ENCODE assay signal across 10 mouse cellular contexts in the genomic region with DNA sequence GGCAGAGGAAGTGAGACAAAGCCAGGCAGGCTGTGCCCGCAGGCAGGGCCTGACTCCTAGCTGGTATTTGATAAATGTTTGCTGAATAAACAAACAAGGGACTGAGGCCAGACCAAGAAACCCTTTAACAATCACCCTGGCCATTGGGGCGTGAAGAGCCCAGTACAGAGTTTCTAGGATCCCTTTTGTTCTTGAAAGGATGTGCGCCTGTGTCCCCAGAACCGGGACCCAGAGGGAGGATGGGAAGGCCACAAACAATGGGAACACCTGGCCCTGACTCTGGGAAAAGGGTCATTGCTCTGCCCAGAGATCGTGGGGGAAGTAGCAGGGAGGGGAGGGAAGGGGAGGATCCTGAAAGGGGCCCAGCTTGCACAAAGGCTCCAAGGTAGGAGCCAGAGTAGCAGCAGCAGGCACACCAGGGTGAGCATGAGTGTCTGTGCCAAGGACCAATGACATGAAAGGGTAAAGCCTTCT. TPM values are rescaled to one million over a fixed set of nuclear protein-coding genes. Genes with fewer than 3 reads are reported as not detected.
DNase-seq lines count a peak whose midpoint lies in the region; ATAC-seq lines count a peak whose summit lies in the region.
"Had no signal": no experiment of that assay in that cellular context is flagged by ENCODE, and none has a peak within 500 bp of the region (broad histone marks: within the 10 kb centered on the region; RNA-seq: fewer than 3 reads in every experiment).

No protein-coding gene starts in this region.

- H3K4me2 ChIP-seq in forebrain, embryonic 15.5 days (replicated peaks), result no peak overlapping the region
- no peak overlapping the region for H3K4me2 ChIP-seq in midbrain, embryonic 11.5 days
- no peak overlapping the region for H3K4me2 ChIP-seq in midbrain, embryonic 16.5 days (ENCODE audit: low read length)
- H3K4me2 ChIP-seq in kidney, embryonic 16.5 days (replicated peaks; ENCODE audit: low read depth, low read length), result 0 out of 2 replicates have a peak overlapping the region, but pooled peaks have one; percentile 16
- H3K4me2 ChIP-seq in stomach, embryonic 15.5 days, result no peak overlapping the region

- H3K9ac ChIP-seq in forebrain, embryonic 15.5 days (replicated peaks), result no peak overlapping the region
- H3K9ac ChIP-seq in midbrain, embryonic 11.5 days (ENCODE audit: low read length), result peak overlapping the region; percentile 26; the same call in 1 of the 2 replicates
- H3K9ac ChIP-seq in midbrain, embryonic 16.5 days (ENCODE audit: low read depth, low read length), result no peak overlapping the region
- peak overlapping the region; percentile 41; the same call in 1 of the 2 replicates for H3K9ac ChIP-seq in kidney, embryonic 16.5 days (replicated peaks; ENCODE audit: low read length)
- H3K9ac ChIP-seq in stomach, embryonic 15.5 days, result no peak overlapping the region

- H3K9me3 ChIP-seq in forebrain, embryonic 10.5 days, result no peaks in the 10 kb centered on the region
- H3K9me3 ChIP-seq in forebrain, embryonic 15.5 days, result no peaks in the 10 kb centered on the region
- H3K9me3 ChIP-seq in midbrain, embryonic 11.5 days (ENCODE audit: control insufficient read depth, low read length), result no peaks in the 10 kb centered on the region
- H3K9me3 ChIP-seq in midbrain, embryonic 16.5 days (replicated peaks; ENCODE audit: control insufficient read depth, low read length, poor library complexity, severe bottlenecking), result no peaks in the 10 kb centered on the region
- no peaks in the 10 kb centered on the region for H3K9me3 ChIP-seq in kidney, embryonic 16.5 days (ENCODE audit: low read length)
- H3K9me3 ChIP-seq in stomach, embryonic 15.5 days, result no peaks in the 10 kb centered on the region

- 7% methylated on average over 5 of the region's 5 CpGs for WGBS in forebrain, embryonic 10.5 days
- WGBS in forebrain, embryonic 15.5 days, result 7% methylated on average over 5 of the region's 5 CpGs
- WGBS in midbrain, embryonic 11.5 days, result 4% methylated on average over 5 of the region's 5 CpGs
- 13% methylated on average over 5 of the region's 5 CpGs for WGBS in midbrain, embryonic 16.5 days
- 9% methylated on average over 5 of the region's 5 CpGs for WGBS in kidney, embryonic 16.5 days
- WGBS in stomach, embryonic 15.5 days, result 19% methylated on average over 5 of the region's 5 CpGs

- peak overlapping the region; percentile 79 for H3K27ac ChIP-seq in forebrain, embryonic 10.5 days
- H3K27ac ChIP-seq in forebrain, embryonic 15.5 days (replicated peaks), result no peak overlapping the region
- H3K27ac ChIP-seq in midbrain, embryonic 11.5 days (ENCODE audit: low read depth, low read length), result no peak overlapping the region; the same call in 1 of the 2 replicates
- H3K27ac ChIP-seq in midbrain, embryonic 16.5 days (ENCODE audit: low read length), result no peak overlapping the region
- peak overlapping the region; percentile 87 for H3K27ac ChIP-seq in kidney, embryonic 16.5 days (ENCODE audit: low read length)
- H3K27ac ChIP-seq in stomach, embryonic 15.5 days, result peak overlapping the region; percentile 75

- H3K4me1 ChIP-seq in forebrain, embryonic 10.5 days, result peaks cover 41% of the 10 kb centered on the region
- H3K4me1 ChIP-seq in forebrain, embryonic 15.5 days, result no peaks in the 10 kb centered on the region
- H3K4me1 ChIP-seq in midbrain, embryonic 11.5 days (ENCODE audit: control insufficient read depth, insufficient read depth, low read length), result peaks cover 9% of the 10 kb centered on the region; the same call in 1 of the 2 replicates
- peaks cover 3% of the 10 kb centered on the region for H3K4me1 ChIP-seq in midbrain, embryonic 16.5 days (ENCODE audit: control insufficient read depth, insufficient read depth, low read length)
- H3K4me1 ChIP-seq in kidney, embryonic 16.5 days (ENCODE audit: insufficient read depth, low read length), result peaks cover 44% of the 10 kb centered on the region
- peaks cover 12% of the 10 kb centered on the region; the same call in 1 of the 2 replicates for H3K4me1 ChIP-seq in stomach, embryonic 15.5 days

- no peak overlapping the region for H3K4me3 ChIP-seq in forebrain, embryonic 10.5 days
- H3K4me3 ChIP-seq in forebrain, embryonic 15.5 days, result no peak overlapping the region
- H3K4me3 ChIP-seq in midbrain, embryonic 11.5 days (ENCODE audit: low read depth, low read length), result no peak overlapping the region
- H3K4me3 ChIP-seq in midbrain, embryonic 16.5 days (ENCODE audit: low read depth, low read length), result no peak overlapping the region
- no peak overlapping the region for H3K4me3 ChIP-seq in kidney, embryonic 16.5 days (ENCODE audit: low read length)
- H3K4me3 ChIP-seq in stomach, embryonic 15.5 days (replicated peaks), result no peak overlapping the region

- H3K36me3 ChIP-seq in forebrain, embryonic 10.5 days (replicated peaks), result no peaks in the 10 kb centered on the region
- H3K36me3 ChIP-seq in forebrain, embryonic 15.5 days, result no peaks in the 10 kb centered on the region
- no peaks in the 10 kb centered on the region for H3K36me3 ChIP-seq in midbrain, embryonic 11.5 days (ENCODE audit: control insufficient read depth, insufficient read depth, low read length)
- H3K36me3 ChIP-seq in midbrain, embryonic 16.5 days (ENCODE audit: control insufficient read depth, insufficient read depth, low read length), result no peaks in the 10 kb centered on the region
- H3K36me3 ChIP-seq in kidney, embryonic 16.5 days (ENCODE audit: insufficient read depth, low read length), result no peaks in the 10 kb centered on the region
- H3K36me3 ChIP-seq in stomach, embryonic 15.5 days, result no peaks in the 10 kb centered on the region

- peak; percentile 39 for DNase-seq in forebrain, embryonic 10.5 days (ENCODE audit: extremely low spot score, low spot score)
- DNase-seq in midbrain, embryonic 11.5 days (ENCODE audit: low spot score, missing footprints), result no peak
- DNase-seq in adrenal gland, postnatal 25 days, result no peak
- no peak for DNase-seq in cerebellum, postnatal 25 days
- DNase-seq: heart, adult 18-20 months; right cerebral cortex, postnatal 14 days had no signal

- no peaks in the 10 kb centered on the region for H3K27me3 ChIP-seq in forebrain, embryonic 10.5 days (ENCODE audit: poor library complexity, severe bottlenecking)
- no peaks in the 10 kb centered on the region for H3K27me3 ChIP-seq in forebrain, embryonic 15.5 days
- H3K27me3 ChIP-seq in midbrain, embryonic 11.5 days (ENCODE audit: control insufficient read depth, insufficient read depth, low read length), result no peaks in the 10 kb centered on the region
- no peaks in the 10 kb centered on the region for H3K27me3 ChIP-seq in midbrain, embryonic 16.5 days (ENCODE audit: control insufficient read depth, insufficient read depth, low read depth, low read length)
- H3K27me3 ChIP-seq in kidney, embryonic 16.5 days (ENCODE audit: insufficient read depth, low read length), result no peaks in the 10 kb centered on the region
- H3K27me3 ChIP-seq in stomach, embryonic 15.5 days (replicated peaks), result no peaks in the 10 kb centered on the region

- ATAC-seq in forebrain, embryonic 15.5 days (replicated peaks), result no peak
- peak; percentile 64 for ATAC-seq in midbrain, embryonic 11.5 days (ENCODE audit: low FRiP score)
- ATAC-seq in midbrain, embryonic 16.5 days, result no peak
- ATAC-seq in kidney, embryonic 16.5 days (ENCODE audit: low FRiP score, low TSS enrichment), result peak; percentile 75
- ATAC-seq in stomach, embryonic 15.5 days (ENCODE audit: insufficient read depth, low FRiP score, low read depth), result peak; percentile 32; the same call in 1 of the 2 replicates

RNA-seq across cellular contexts. Expression of a gene that starts 9.5 kb away (rescaled TPM):
- 0.21 and 0.24 TPM in 2 replicates for polyA plus RNA-seq in forebrain, embryonic 10.5 days (2016; fragmentation: Nextera tagmentation; extraction: Ambion mirVana)
- 0.28 and 0.33 TPM in 2 replicates for polyA plus RNA-seq in forebrain, embryonic 15.5 days (2015; fragmentation: Nextera tagmentation; extraction: Ambion mirVana)
- 0.10 and 0.17 TPM in 2 replicates for polyA plus RNA-seq in midbrain, embryonic 11.5 days (2014; fragmentation: Nextera tagmentation; extraction: Ambion mirVana)
- 0.34 and 0.39 TPM in 2 replicates for polyA plus RNA-seq in midbrain, embryonic 16.5 days (2015; fragmentation: Nextera tagmentation; extraction: Ambion mirVana)
- polyA plus RNA-seq in kidney, embryonic 16.5 days (2015; fragmentation: Nextera tagmentation; extraction: Ambion mirVana), result 8.7 and 9.1 TPM in 2 replicates
- polyA plus RNA-seq in stomach, embryonic 15.5 days (2015; fragmentation: Nextera tagmentation; extraction: Ambion mirVana), result 0.75 and 0.76 TPM in 2 replicates
- 10.8 and 11.9 TPM in 2 replicates for total RNA-seq in adrenal gland, postnatal 25 days (2021)

Comparison
In these comparisons a context has a peak if more than half of its experiments do, and no peak if none do; other contexts are left out.
1. H3K27ac ChIP-seq: peak in forebrain, embryonic 10.5 days (single experiment), kidney, embryonic 16.5 days (single experiment) and stomach, embryonic 15.5 days (single experiment); none in forebrain, embryonic 15.5 days (single experiment), midbrain, embryonic 11.5 days (single experiment) and midbrain, embryonic 16.5 days (single experiment).
2. ATAC-seq: peak in midbrain, embryonic 11.5 days (single experiment), kidney, embryonic 16.5 days (single experiment) and stomach, embryonic 15.5 days (single experiment); none in forebrain, embryonic 15.5 days (single experiment) and midbrain, embryonic 16.5 days (single experiment).
3. H3K9ac ChIP-seq: peak in midbrain, embryonic 11.5 days (single experiment) and kidney, embryonic 16.5 days (single experiment); none in forebrain, embryonic 15.5 days (single experiment), midbrain, embryonic 16.5 days (single experiment) and stomach, embryonic 15.5 days (single experiment).